Mouse (Mus musculus): ENCODE measurements around the gene Ect2l. TPM values are rescaled to one million over a fixed set of nuclear protein-coding genes. Genes with fewer than 3 reads are reported as not detected.
A peak's percentile ranks its signal among the peaks of the same experiment; 100 is the strongest.

The Ect2l gene
- polyA plus RNA-seq, 1 experiment from 2014 or later = 0.35 TPM

GRCm38 (mm10) chr10:18214124-18214523 lies 3.4 kb upstream of the Ect2l start:
- Histone ChIP-seq H3K9me3 (ENCODE audit: low read length) (no peaks in the 10 kb centered on the region), H3K27me3 (ENCODE audit: insufficient read depth, low read length) (no peaks in the 10 kb centered on the region), H3K36me3 (ENCODE audit: insufficient read depth, low read length) (no peaks in the 10 kb centered on the region), H3K9ac (replicated peaks; ENCODE audit: low read length) (no peak overlapping the region), H3K27ac (ENCODE audit: low read length) (no peak overlapping the region), H3K4me3 (ENCODE audit: low read length) (no peak overlapping the region), H3K4me2 (replicated peaks; ENCODE audit: low read depth, low read length) (no peak overlapping the region), H3K4me1 (ENCODE audit: insufficient read depth, low read length) (peaks cover 5% of the 10 kb centered on the region; the same call in 1 of the 2 replicates)
- no peak for ATAC-seq (ENCODE audit: low FRiP score, low TSS enrichment)
- 77% methylated on average over 5 of the region's 5 CpGs for WGBS

GRCm38 (mm10) chr10:18213373-18213772 lies 2.7 kb upstream of the Ect2l start:
- Histone ChIP-seq H3K27ac (ENCODE audit: low read length) (no peak overlapping the region), H3K9ac (replicated peaks; ENCODE audit: low read length) (no peak overlapping the region), H3K9me3 (ENCODE audit: low read length) (no peaks in the 10 kb centered on the region), H3K4me2 (replicated peaks; ENCODE audit: low read depth, low read length) (no peak overlapping the region), H3K27me3 (ENCODE audit: insufficient read depth, low read length) (no peaks in the 10 kb centered on the region), H3K4me1 (ENCODE audit: insufficient read depth, low read length) (peaks cover 5% of the 10 kb centered on the region; the same call in 1 of the 2 replicates), H3K4me3 (ENCODE audit: low read length) (no peak overlapping the region), H3K36me3 (ENCODE audit: insufficient read depth, low read length) (no peaks in the 10 kb centered on the region)
- ATAC-seq (ENCODE audit: low FRiP score, low TSS enrichment) = no peak
- 78% methylated on average over 4 of the region's 4 CpGs for WGBS

- no peaks in the 10 kb centered on the region for H3K27me3 ChIP-seq (ENCODE audit: insufficient read depth, low read length)
- no peak overlapping the region for H3K4me2 ChIP-seq (replicated peaks; ENCODE audit: low read depth, low read length)
- no peaks in the 10 kb centered on the region for H3K9me3 ChIP-seq (ENCODE audit: low read length)
- no peaks in the 10 kb centered on the region for H3K36me3 ChIP-seq (ENCODE audit: insufficient read depth, low read length)
- H3K27ac ChIP-seq (ENCODE audit: low read length) = no peak overlapping the region
- 51% methylated on average over 6 of the region's 6 CpGs for WGBS
- H3K4me1 ChIP-seq (ENCODE audit: insufficient read depth, low read length) = peaks cover 5% of the 10 kb centered on the region; the same call in 1 of the 2 replicates
- no peak overlapping the region for H3K4me3 ChIP-seq (ENCODE audit: low read length)
- H3K9ac ChIP-seq (replicated peaks; ENCODE audit: low read length) = no peak overlapping the region
- no peak for ATAC-seq (ENCODE audit: low FRiP score, low TSS enrichment)
These were observed 571 bp downstream of the Ect2l start for GRCm38 (mm10) chr10:18210119-18210518.

GRCm38 (mm10) chr10:18204067-18204466 lies 6.6 kb downstream of the Ect2l start:
- H3K36me3 ChIP-seq (ENCODE audit: insufficient read depth, low read length) = no peaks in the 10 kb centered on the region
- no peak overlapping the region for H3K9ac ChIP-seq (replicated peaks; ENCODE audit: low read length)
- ATAC-seq (ENCODE audit: low FRiP score, low TSS enrichment) = 0 out of 2 replicates have a peak, but pooled peaks have one; percentile 51
- no peaks in the 10 kb centered on the region for H3K27me3 ChIP-seq (ENCODE audit: insufficient read depth, low read length)
- H3K4me1 ChIP-seq (ENCODE audit: insufficient read depth, low read length) = no peaks in the 10 kb centered on the region
- WGBS = 26% methylated on average over 7 of the region's 7 CpGs
- H3K27ac ChIP-seq (ENCODE audit: low read length) = no peak overlapping the region
- no peak overlapping the region for H3K4me2 ChIP-seq (replicated peaks; ENCODE audit: low read depth, low read length)
- H3K9me3 ChIP-seq (ENCODE audit: low read length) = no peaks in the 10 kb centered on the region
- no peak overlapping the region for H3K4me3 ChIP-seq (ENCODE audit: low read length)

- no peak for ATAC-seq (ENCODE audit: low FRiP score, low TSS enrichment)
- Histone ChIP-seq H3K27me3 (ENCODE audit: insufficient read depth, low read length) (no peaks in the 10 kb centered on the region), H3K27ac (ENCODE audit: low read length) (no peak overlapping the region), H3K4me3 (ENCODE audit: low read length) (no peak overlapping the region), H3K9me3 (ENCODE audit: low read length) (no peaks in the 10 kb centered on the region), H3K9ac (replicated peaks; ENCODE audit: low read length) (no peak overlapping the region), H3K4me1 (ENCODE audit: insufficient read depth, low read length) (no peaks in the 10 kb centered on the region), H3K36me3 (ENCODE audit: insufficient read depth, low read length) (no peaks in the 10 kb centered on the region), H3K4me2 (replicated peaks; ENCODE audit: low read depth, low read length) (no peak overlapping the region)
- 57% methylated on average over 3 of the region's 3 CpGs for WGBS
These were observed 8.3 kb downstream of the Ect2l start for GRCm38 (mm10) chr10:18202401-18202800.

GRCm38 (mm10) chr10:18200656-18201055 lies 10.0 kb downstream of the Ect2l start:
- Histone ChIP-seq H3K36me3 (ENCODE audit: insufficient read depth, low read length) (no peaks in the 10 kb centered on the region), H3K27ac (ENCODE audit: low read length) (no peak overlapping the region), H3K4me1 (ENCODE audit: insufficient read depth, low read length) (peaks cover 3% of the 10 kb centered on the region; the same call in 1 of the 2 replicates), H3K4me2 (replicated peaks; ENCODE audit: low read depth, low read length) (no peak overlapping the region), H3K9me3 (ENCODE audit: low read length) (no peaks in the 10 kb centered on the region), H3K9ac (replicated peaks; ENCODE audit: low read length) (no peak overlapping the region), H3K4me3 (ENCODE audit: low read length) (no peak overlapping the region), H3K27me3 (ENCODE audit: insufficient read depth, low read length) (no peaks in the 10 kb centered on the region)
- no peak for ATAC-seq (ENCODE audit: low FRiP score, low TSS enrichment)
- WGBS = 73% methylated on average over 9 of the region's 9 CpGs

GRCm38 (mm10) chr10:18199919-18200318 lies 10.8 kb downstream of the Ect2l start:
- Histone ChIP-seq H3K9ac (replicated peaks; ENCODE audit: low read length) (no peak overlapping the region), H3K4me1 (ENCODE audit: insufficient read depth, low read length) (peaks cover 3% of the 10 kb centered on the region; the same call in 1 of the 2 replicates), H3K4me3 (ENCODE audit: low read length) (no peak overlapping the region), H3K27ac (ENCODE audit: low read length) (no peak overlapping the region), H3K36me3 (ENCODE audit: insufficient read depth, low read length) (no peaks in the 10 kb centered on the region), H3K27me3 (ENCODE audit: insufficient read depth, low read length) (no peaks in the 10 kb centered on the region), H3K9me3 (ENCODE audit: low read length) (no peaks in the 10 kb centered on the region), H3K4me2 (replicated peaks; ENCODE audit: low read depth, low read length) (no peak overlapping the region)
- 69% methylated on average over 4 of the region's 4 CpGs for WGBS
- ATAC-seq (ENCODE audit: low FRiP score, low TSS enrichment) = no peak

- ATAC-seq (ENCODE audit: low FRiP score, low TSS enrichment) = no peak
- 81% methylated on average over 5 of the region's 5 CpGs for WGBS
- H3K9ac ChIP-seq (replicated peaks; ENCODE audit: low read length) = 0 out of 2 replicates have a peak overlapping the region, but pooled peaks have one; percentile 13
- no peak overlapping the region for H3K4me3 ChIP-seq (ENCODE audit: low read length)
- no peaks in the 10 kb centered on the region for H3K36me3 ChIP-seq (ENCODE audit: insufficient read depth, low read length)
- H3K27ac ChIP-seq (ENCODE audit: low read length) = no peak overlapping the region
- H3K4me2 ChIP-seq (replicated peaks; ENCODE audit: low read depth, low read length) = no peak overlapping the region
- peaks cover 13% of the 10 kb centered on the region for H3K4me1 ChIP-seq (ENCODE audit: insufficient read depth, low read length)
- H3K9me3 ChIP-seq (ENCODE audit: low read length) = no peaks in the 10 kb centered on the region
- H3K27me3 ChIP-seq (ENCODE audit: insufficient read depth, low read length) = no peaks in the 10 kb centered on the region
These were observed 12.2 kb downstream of the Ect2l start for GRCm38 (mm10) chr10:18198286-18199015.

- 40% methylated on average over 14 of the region's 14 CpGs for WGBS
- Histone ChIP-seq H3K9me3 (ENCODE audit: low read length) (no peaks in the 10 kb centered on the region), H3K4me1 (ENCODE audit: insufficient read depth, low read length) (peaks cover 13% of the 10 kb centered on the region), H3K27ac (ENCODE audit: low read length) (no peak overlapping the region), H3K9ac (replicated peaks; ENCODE audit: low read length) (peak overlapping the region; percentile 63), H3K27me3 (ENCODE audit: insufficient read depth, low read length) (no peaks in the 10 kb centered on the region), H3K4me3 (ENCODE audit: low read length) (peak overlapping the region; percentile 46), H3K4me2 (replicated peaks; ENCODE audit: low read depth, low read length) (peak overlapping the region; percentile 66), H3K36me3 (ENCODE audit: insufficient read depth, low read length) (no peaks in the 10 kb centered on the region)
- ATAC-seq (ENCODE audit: low FRiP score, low TSS enrichment) = peak; percentile 44; the same call in 1 of the 2 replicates
These were observed 13.3 kb downstream of the Ect2l start for GRCm38 (mm10) chr10:18197206-18197979.

GRCm38 (mm10) chr10:18194737-18195141 lies 16.0 kb downstream of the Ect2l start:
- Histone ChIP-seq H3K4me2 (replicated peaks; ENCODE audit: low read depth, low read length) (peak overlapping the region; percentile 33), H3K27ac (ENCODE audit: low read length) (no peak overlapping the region)

More at GRCm38 (mm10) chr10:18194737-18195141, 16.0 kb downstream of the Ect2l start:
- H3K27me3 ChIP-seq (ENCODE audit: insufficient read depth, low read length) = no peaks in the 10 kb centered on the region
- no peaks in the 10 kb centered on the region for H3K36me3 ChIP-seq (ENCODE audit: insufficient read depth, low read length)
- H3K9ac ChIP-seq (replicated peaks; ENCODE audit: low read length) = no peak overlapping the region
- H3K9me3 ChIP-seq (ENCODE audit: low read length) = no peaks in the 10 kb centered on the region
- 24% methylated on average over 14 of the region's 14 CpGs for WGBS
- H3K4me1 ChIP-seq (ENCODE audit: insufficient read depth, low read length) = peaks cover 20% of the 10 kb centered on the region
- ATAC-seq (ENCODE audit: low FRiP score, low TSS enrichment) = peak; percentile 63; the same call in 1 of the 2 replicates
- no peak overlapping the region for H3K4me3 ChIP-seq (ENCODE audit: low read length)

Measured in kidney, embryonic 16.5 days (tissue).